Mouse (Mus musculus) CD4-positive, CD25-positive, alpha-beta regulatory T cell, adult 4 months (primary cell): ENCODE data around the gene Upk3bl. TPM values are rescaled to one million over a fixed set of nuclear protein-coding genes. Genes with fewer than 3 reads are reported as not detected.

Source experiments
- ATAC-seq: one replicate; pipeline ENCODE4 v1.8.0; 2017
- polyA plus RNA-seq, 2 experiments: library from polyadenylated mRNA; unstranded; fragments of 100-300 nt; shearing (Covaris generic); gene quantifications; one replicate each; pipeline ENCODE4 v1.2.1; 2017

Upk3bl gene
- polyA plus RNA-seq = not detected

DNA sequence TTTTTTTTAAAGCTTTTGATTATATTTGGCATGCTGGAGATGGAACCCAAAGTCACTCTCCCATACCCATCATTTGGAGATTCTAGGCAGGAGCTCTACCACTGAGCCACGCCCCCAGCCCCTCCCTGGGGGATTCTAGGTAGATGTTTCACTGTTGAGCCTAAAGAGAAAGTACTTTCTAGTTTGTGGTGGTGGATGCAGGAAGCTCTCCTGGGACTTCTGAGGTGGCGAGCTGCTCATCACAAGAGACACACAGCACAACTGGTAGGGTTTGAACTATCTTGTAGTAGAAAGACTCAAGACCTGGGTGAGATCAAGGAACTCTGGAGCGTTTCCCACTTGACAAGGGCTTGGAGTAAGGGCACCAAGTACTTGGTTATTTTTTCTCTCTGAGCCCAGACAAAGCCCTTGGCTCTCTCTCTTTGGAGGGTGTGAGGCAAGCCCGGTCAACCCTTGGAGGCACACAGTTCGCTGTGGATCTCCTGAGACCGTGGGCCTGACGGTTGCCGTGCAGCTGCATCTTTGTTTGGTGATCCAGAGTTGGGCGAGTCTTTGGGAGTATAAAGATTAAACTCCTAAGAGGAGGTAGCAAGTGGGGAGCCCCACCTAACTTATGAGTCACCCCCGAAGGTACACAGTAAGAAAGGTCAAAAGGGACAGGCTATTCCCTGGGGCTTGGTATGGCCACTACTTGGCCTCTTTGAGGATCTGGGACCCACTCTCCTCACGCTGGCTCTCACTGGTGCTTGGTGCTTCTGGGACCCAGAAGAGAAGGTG, at the start of gene Upk3bl:
Upk3bl (plus strand) TSS at position 192 of the 777 bp plus-strand sequence.
- ATAC-seq = no peak

GRCm38 (mm10) chr5:136004537-136004936, 49.8 kb upstream of the Upk3bl start:
- no peak for ATAC-seq

- no peak for ATAC-seq
Measured at GRCm38 (mm10) chr5:136007745-136008144, 46.5 kb upstream of the Upk3bl start.

DNA sequence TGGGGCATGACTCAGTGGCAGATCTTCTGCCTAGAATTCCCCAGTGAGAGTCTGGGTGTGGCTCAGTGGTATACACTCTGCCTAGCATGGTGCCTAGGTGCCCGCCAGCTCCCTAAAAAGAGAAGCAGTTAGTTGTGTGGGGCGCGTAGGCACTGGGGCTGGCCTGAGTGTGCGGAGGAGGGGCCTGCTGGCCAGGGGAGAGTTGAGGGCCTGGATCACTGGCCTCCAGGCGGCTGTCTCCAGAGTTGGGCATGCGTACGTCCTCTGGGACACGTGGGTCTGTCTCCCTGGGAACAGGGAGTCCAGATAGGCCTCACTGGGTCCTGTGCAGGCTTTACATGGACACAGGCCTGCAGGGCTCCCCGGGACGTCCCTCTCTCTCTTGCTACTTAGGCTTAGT, 39.4 kb upstream of the Upk3bl start:
- ATAC-seq = no peak

GRCm38 (mm10) chr5:136015586-136015985, 38.7 kb upstream of the Upk3bl start:
- ATAC-seq = no peak

- ATAC-seq = no peak
Measured at GRCm38 (mm10) chr5:136016014-136016876, 38.0 kb upstream of the Upk3bl start.

GRCm38 (mm10) chr5:136017262-136017661, 37.0 kb upstream of the Upk3bl start:
- ATAC-seq = no peak

- ATAC-seq = no peak
Measured at GRCm38 (mm10) chr5:136018726-136019125, 35.6 kb upstream of the Upk3bl start.

GRCm38 (mm10) chr5:136019907-136020306, 34.4 kb upstream of the Upk3bl start:
- ATAC-seq = no peak

GRCm38 (mm10) chr5:136025712-136026111, 28.6 kb upstream of the Upk3bl start:
- ATAC-seq = no peak

DNA sequence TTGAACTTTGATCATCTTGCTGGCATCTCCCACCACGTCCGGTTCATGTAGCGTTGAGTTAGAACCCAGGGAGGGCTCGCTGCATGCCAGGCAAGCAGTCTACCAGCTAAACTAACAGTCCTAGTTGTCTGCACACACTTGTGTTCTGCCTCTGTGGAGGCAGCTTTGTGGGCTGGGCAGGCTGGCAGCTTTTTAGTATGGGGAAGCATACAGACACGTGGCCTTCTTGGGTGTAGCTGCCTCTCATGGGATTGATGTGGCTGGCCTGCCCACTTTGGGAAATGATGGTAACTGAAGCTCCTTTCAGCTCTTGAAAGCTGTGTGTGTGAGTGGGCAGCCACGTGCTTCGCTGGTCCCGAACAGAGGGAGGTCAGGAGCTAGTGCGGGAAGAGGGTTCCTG, 27.4 kb upstream of the Upk3bl start:
- ATAC-seq = no peak

GRCm38 (mm10) chr5:136027612-136028311, 26.5 kb upstream of the Upk3bl start:
- no peak for ATAC-seq

DNA sequence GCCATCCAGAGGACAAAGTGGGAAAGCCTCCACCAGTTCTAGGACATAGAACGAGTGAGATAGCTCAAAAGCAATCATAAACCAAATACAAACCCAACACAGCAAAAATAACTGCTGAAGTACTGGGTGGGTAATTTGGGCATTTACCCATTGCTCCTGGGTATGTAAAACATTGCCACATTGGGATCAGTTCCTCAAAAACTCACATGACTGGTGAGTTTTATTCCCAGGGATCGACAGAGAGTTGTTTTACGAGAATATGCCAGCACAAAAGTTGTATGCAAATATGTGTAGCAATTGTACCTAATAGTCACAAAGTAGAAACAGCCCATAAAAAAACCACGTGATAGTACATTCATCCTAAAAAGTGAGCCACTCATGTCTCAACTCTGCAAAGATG, 19.4 kb upstream of the Upk3bl start:
- no peak for ATAC-seq

GRCm38 (mm10) chr5:136035285-136035684, 19.0 kb upstream of the Upk3bl start:
- no peak for ATAC-seq

- ATAC-seq = no peak
Measured at GRCm38 (mm10) chr5:136036667-136037066, 17.6 kb upstream of the Upk3bl start.

DNA sequence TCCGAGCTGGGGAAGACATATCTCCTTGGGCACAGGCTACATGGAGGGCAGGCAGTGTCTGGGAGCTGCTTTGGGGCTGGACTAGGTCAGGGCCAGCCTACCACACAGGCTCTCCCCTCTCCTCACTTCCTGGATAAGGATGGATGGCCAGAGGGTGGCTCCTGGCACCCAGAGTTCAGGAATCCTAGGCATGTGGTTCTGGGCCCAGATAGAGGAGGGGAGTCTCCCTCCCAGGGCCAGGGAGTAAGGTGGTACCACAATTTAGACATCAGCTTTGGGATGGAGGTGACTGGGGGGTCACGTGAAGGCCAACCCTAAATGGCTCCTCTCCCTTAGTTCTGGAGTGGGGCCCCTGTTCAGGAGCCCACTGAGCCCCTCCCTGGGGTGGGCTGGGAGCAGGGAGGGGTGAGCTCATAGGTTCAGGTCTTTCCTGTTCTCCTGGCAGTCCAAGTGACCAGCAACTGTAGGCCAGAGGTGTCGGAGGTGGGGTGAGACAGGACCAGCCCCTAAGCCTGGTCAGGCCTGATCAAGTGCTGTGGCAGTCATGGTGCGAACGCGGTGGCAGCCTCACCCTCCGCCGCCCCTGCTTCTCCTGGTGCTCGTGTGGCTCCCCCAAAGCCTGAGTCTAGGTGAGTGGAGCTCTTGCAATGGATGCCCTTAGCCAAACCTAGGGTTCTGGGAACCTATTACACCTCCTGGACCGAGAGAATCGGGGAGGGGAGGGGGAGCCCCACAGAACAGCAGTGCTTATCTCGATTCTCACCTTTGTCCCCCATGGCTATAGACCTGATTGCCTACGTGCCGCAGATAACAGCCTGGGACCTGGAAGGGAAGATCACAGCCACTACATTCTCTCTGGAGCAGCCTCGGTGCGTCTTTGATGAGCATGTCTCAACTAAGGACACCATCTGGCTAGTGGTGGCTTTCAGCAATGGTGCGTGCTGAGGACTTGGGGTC, 15.8 kb upstream of the Upk3bl start, which contains the start of gene Upk3b:
Upk3b (plus strand) TSS at position 239 of the 957 bp plus-strand sequence.
- ATAC-seq = no peak

- no peak for ATAC-seq
Measured at GRCm38 (mm10) chr5:136040210-136040609, 14.1 kb upstream of the Upk3bl start.

- no peak for ATAC-seq
Measured at GRCm38 (mm10) chr5:136041260-136041659, 13.0 kb upstream of the Upk3bl start.

DNA sequence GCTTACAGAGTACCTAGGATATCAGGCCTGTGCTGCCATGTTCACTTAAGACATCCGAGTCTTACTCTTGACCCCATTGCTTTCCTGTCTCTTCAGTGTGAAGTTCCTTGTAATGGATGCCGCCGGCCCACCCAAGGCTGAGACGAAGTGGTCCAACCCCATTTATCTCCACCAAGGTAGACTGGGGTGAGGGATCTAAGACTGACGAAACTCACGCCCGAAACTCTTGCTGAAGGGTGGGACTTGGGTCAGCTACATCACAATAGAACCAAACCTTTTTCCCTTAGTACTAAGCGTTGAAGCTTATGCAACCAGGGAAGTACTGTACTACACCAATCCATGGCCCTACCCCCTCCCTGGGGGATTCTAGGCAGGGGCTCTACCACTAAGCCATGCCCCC, 12.6 kb upstream of the Upk3bl start:
- no peak for ATAC-seq

DNA sequence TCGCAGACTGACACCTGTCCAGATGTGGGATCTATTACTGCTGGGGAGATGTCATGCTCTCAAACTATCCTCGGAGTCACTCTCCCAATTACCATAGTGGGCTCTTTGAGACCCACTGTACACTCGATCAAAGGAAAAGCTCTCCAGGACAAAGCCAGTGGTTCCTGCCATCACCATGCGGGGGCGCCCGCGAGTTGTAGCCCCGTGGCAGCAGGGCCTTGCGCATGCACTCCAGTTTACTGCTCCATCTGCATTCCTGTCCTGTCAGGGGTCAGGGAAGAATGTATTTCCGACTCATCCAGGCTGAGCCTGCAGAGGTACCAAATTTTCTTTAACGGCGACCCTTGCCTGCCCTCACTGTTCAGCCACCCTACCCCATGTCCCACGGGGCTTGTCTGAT, 9.4 kb upstream of the Upk3bl start:
- ATAC-seq = no peak

GRCm38 (mm10) chr5:136045408-136045807, 8.9 kb upstream of the Upk3bl start:
- no peak for ATAC-seq

- no peak for ATAC-seq
Measured at GRCm38 (mm10) chr5:136045987-136046386, 8.3 kb upstream of the Upk3bl start.
